Mouse (Mus musculus): ENCODE measurements around the gene Rassf2. TPM values are rescaled to one million over a fixed set of nuclear protein-coding genes. Genes with fewer than 3 reads are reported as not detected.

The Rassf2 gene
- total RNA-seq (2021), result 10 to 100 TPM in 1 of 2 experiments, 1 to 10 TPM in 1; 7.7 to 11.7 TPM
- long read RNA-seq, experiment 1, partial matches to known transcripts, result 1 of 3 reads
- long read RNA-seq, experiment 1, other reads (novel, unspliced or antisense), result 2 of 3 reads
- long read RNA-seq, experiment 2, partial matches to known transcripts, result 0 of 1 reads
- long read RNA-seq, experiment 2, other reads (novel, unspliced or antisense), result 1 of 1 reads

- peak; percentile 88 to 93 for DNase-seq
Measured at GRCm38 (mm10) chr2:132029646-132030417, at the start of gene Rassf2. Rassf2 (minus strand) TSS chr2:132030258.

GRCm38 (mm10) chr2:132079139-132079538 lies 49.1 kb upstream of the Rassf2 start:
- DNase-seq, result peak; percentile 62 to 82

- no peak for DNase-seq
Measured at GRCm38 (mm10) chr2:132073052-132073451, 43.0 kb upstream of the Rassf2 start.

- DNase-seq, result no peak
Measured at GRCm38 (mm10) chr2:132069985-132070735, 40.1 kb upstream of the Rassf2 start.

- no peak for DNase-seq
Measured at GRCm38 (mm10) chr2:132064185-132064831, 34.2 kb upstream of the Rassf2 start.

- DNase-seq, result no peak
Measured at GRCm38 (mm10) chr2:132063776-132064175, 33.7 kb upstream of the Rassf2 start.

GRCm38 (mm10) chr2:132061884-132062283 lies 31.8 kb upstream of the Rassf2 start:
- DNase-seq, result no peak

- no peak for DNase-seq
Measured at GRCm38 (mm10) chr2:132059919-132060318, 29.9 kb upstream of the Rassf2 start.

GRCm38 (mm10) chr2:132055349-132055753 lies 25.3 kb upstream of the Rassf2 start:
- DNase-seq, result no peak

- no peak for DNase-seq
Measured at GRCm38 (mm10) chr2:132053824-132054223, 23.8 kb upstream of the Rassf2 start.

- no peak for DNase-seq
Measured at GRCm38 (mm10) chr2:132051798-132052197, 21.7 kb upstream of the Rassf2 start.

- DNase-seq, result no peak
Measured at GRCm38 (mm10) chr2:132049921-132050320, 19.9 kb upstream of the Rassf2 start.

GRCm38 (mm10) chr2:132049491-132049890 lies 19.4 kb upstream of the Rassf2 start:
- no peak for DNase-seq

- no peak for DNase-seq
Measured at GRCm38 (mm10) chr2:132048143-132048772, 18.2 kb upstream of the Rassf2 start.

- no peak for DNase-seq
Measured at GRCm38 (mm10) chr2:132047364-132047763, 17.3 kb upstream of the Rassf2 start.

GRCm38 (mm10) chr2:132046659-132047058 lies 16.6 kb upstream of the Rassf2 start:
- no peak for DNase-seq

- DNase-seq, result no peak
Measured at GRCm38 (mm10) chr2:132044320-132045274, 14.5 kb upstream of the Rassf2 start.

- DNase-seq, result peak; percentile 88 to 93
Measured at GRCm38 (mm10) chr2:132043101-132043621, 13.1 kb upstream of the Rassf2 start.

GRCm38 (mm10) chr2:132039894-132040293 lies 9.8 kb upstream of the Rassf2 start:
- no peak for DNase-seq

- DNase-seq, result peak in 1 of 2 experiments; percentile 44
Measured at GRCm38 (mm10) chr2:132036326-132036725, 6.3 kb upstream of the Rassf2 start.

GRCm38 (mm10) chr2:132035470-132035835 lies 5.4 kb upstream of the Rassf2 start:
- no peak for DNase-seq
